Mouse (Mus musculus): ENCODE data around the gene Gm7271.

The Gm7271 gene

GRCm38 (mm10) chr5:76483811-76484210, at the start of gene Gm7271:
Gene Gm7271, plus strand, starts transcription at chr5:76484040.
- no peak for DNase-seq

- no peak for DNase-seq
Measured at GRCm38 (mm10) chr5:76437100-76437499, 46.7 kb upstream of the Gm7271 start.

GRCm38 (mm10) chr5:76437696-76438095, 46.1 kb upstream of the Gm7271 start:
- no peak for DNase-seq

- DNase-seq = no peak
Measured at GRCm38 (mm10) chr5:76441431-76441830, 42.4 kb upstream of the Gm7271 start.

- DNase-seq = no peak
Measured at GRCm38 (mm10) chr5:76474931-76475330, 8.9 kb upstream of the Gm7271 start.

GRCm38 (mm10) chr5:76476873-76477272, 7.0 kb upstream of the Gm7271 start:
- DNase-seq = no peak

GRCm38 (mm10) chr5:76477764-76478163, 6.1 kb upstream of the Gm7271 start:
- DNase-seq = no peak

GRCm38 (mm10) chr5:76495126-76495525, 11.3 kb downstream of the Gm7271 start:
- no peak for DNase-seq

- no peak for DNase-seq
Measured at GRCm38 (mm10) chr5:76522446-76522845, 38.6 kb downstream of the Gm7271 start.

- no peak for DNase-seq
Measured at GRCm38 (mm10) chr5:76524623-76525022, 40.8 kb downstream of the Gm7271 start.

GRCm38 (mm10) chr5:76525066-76525465, 41.2 kb downstream of the Gm7271 start:
- no peak for DNase-seq

GRCm38 (mm10) chr5:76525829-76526228, 42.0 kb downstream of the Gm7271 start:
- no peak for DNase-seq

- DNase-seq = peak; percentile 82
Measured at GRCm38 (mm10) chr5:76529040-76529703, 45.3 kb downstream of the Gm7271 start, which contains the start of gene Exoc1. Gene Exoc1, plus strand, starts transcription at chr5:76529311.

GRCm38 (mm10) chr5:76529704-76530066, 45.8 kb downstream of the Gm7271 start:
- DNase-seq = no peak

GRCm38 (mm10) chr5:76533186-76533585, 49.3 kb downstream of the Gm7271 start:
- DNase-seq = no peak

GRCm38 (mm10) chr5:76536231-76536630, 52.4 kb downstream of the Gm7271 start:
- DNase-seq = no peak

GRCm38 (mm10) chr5:76537578-76537977, 53.7 kb downstream of the Gm7271 start:
- no peak for DNase-seq

- no peak for DNase-seq
Measured at GRCm38 (mm10) chr5:76540181-76540580, 56.3 kb downstream of the Gm7271 start.

- no peak for DNase-seq
Measured at GRCm38 (mm10) chr5:76540842-76541241, 57.0 kb downstream of the Gm7271 start.

- DNase-seq = no peak
Measured at GRCm38 (mm10) chr5:76543200-76543599, 59.4 kb downstream of the Gm7271 start.

GRCm38 (mm10) chr5:76550426-76550825, 66.6 kb downstream of the Gm7271 start:
- no peak for DNase-seq

GRCm38 (mm10) chr5:76565321-76565720, 81.5 kb downstream of the Gm7271 start:
- peak; percentile 74 for DNase-seq

All from right cerebral cortex, postnatal 4 days (tissue).